ENCODE assay signal across 27 mouse cellular contexts in the genomic region with DNA sequence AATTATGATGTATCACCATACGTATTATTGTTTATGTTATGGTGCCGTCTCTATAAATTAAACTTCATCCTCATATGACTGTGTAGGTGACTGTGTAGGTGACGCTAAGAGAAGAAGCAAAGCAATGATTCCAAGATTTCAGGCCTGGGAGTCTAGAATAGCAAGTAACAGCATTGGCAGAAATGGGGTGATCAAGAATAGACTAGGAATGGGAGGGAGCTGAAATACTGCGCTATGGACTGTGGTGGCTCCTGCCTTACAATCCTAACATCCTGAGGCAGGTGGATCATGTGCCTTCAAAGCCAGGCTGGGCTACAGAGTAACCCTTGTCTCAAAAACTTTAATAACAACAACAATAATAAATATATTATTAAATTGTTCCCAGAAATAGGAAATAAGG. TPM values are rescaled to one million over a fixed set of nuclear protein-coding genes. Genes with fewer than 3 reads are reported as not detected.
A peak's percentile ranks its signal among the peaks of the same experiment; 100 is the strongest.
DNase-seq lines count a peak whose midpoint lies in the region; ATAC-seq and TF ChIP-seq lines count a peak whose summit lies in the region.
"Had no signal": no experiment of that assay in that cellular context is flagged by ENCODE, and none has a peak within 500 bp of the region (broad histone marks: within the 10 kb centered on the region; RNA-seq: fewer than 3 reads in every experiment).

No protein-coding gene starts in this region.

- peak overlapping the region; percentile 33 for H3K4me2 ChIP-seq in liver, embryonic 12.5 days
- no peak overlapping the region for H3K4me2 ChIP-seq in liver, postnatal 0 days (ENCODE audit: low read depth, low read length)
- H3K4me2 ChIP-seq in CH12.LX (ENCODE audit: insufficient read depth, low read depth, poor library complexity, severe bottlenecking), result 0 out of 2 replicates have a peak overlapping the region, but pooled peaks have one; percentile 25
- H3K4me2 ChIP-seq in forebrain, embryonic 16.5 days (ENCODE audit: low read length), result no peak overlapping the region
- H3K4me2 ChIP-seq: embryonic facial prominence, embryonic 12.5 days; forebrain, embryonic 13.5 days; forebrain, embryonic 15.5 days had no signal

- no peak overlapping the region for H3K27ac ChIP-seq in liver, embryonic 12.5 days
- H3K27ac ChIP-seq in liver, postnatal 0 days (ENCODE audit: low read depth), result no peak overlapping the region
- no peak overlapping the region for H3K27ac ChIP-seq in CH12.LX (ENCODE audit: insufficient read depth, low read depth)
- no peak overlapping the region for H3K27ac ChIP-seq in forebrain, embryonic 16.5 days (ENCODE audit: low read length)
- H3K27ac ChIP-seq: embryonic facial prominence, embryonic 10.5 days; embryonic facial prominence, embryonic 12.5 days; forebrain, embryonic 13.5 days; forebrain, embryonic 15.5 days had no signal

- DNase-seq in frontal cortex, postnatal 25 days (ENCODE audit: low spot score in 2 of 2), result no peak
- DNase-seq in liver, postnatal 0 days, result no peak
- DNase-seq in CH12.LX (ENCODE audit: extremely low read depth), result no peak
- DNase-seq in brain, adult 2 months (ENCODE audit: low read depth, low spot score), result peak; percentile 7
- DNase-seq: adrenal gland, adult 2 months; adrenal gland, postnatal 10 days; adrenal gland, postnatal 25 days; cerebellum, adult 11-12 months; cerebellum, adult 2 months; cerebellum, adult 9-10 months; cerebellum, postnatal 10 days; cerebellum, postnatal 25 days had no signal

- ATAC-seq in frontal cortex, adult (ENCODE audit: low TSS enrichment), result peak; percentile 68
- ATAC-seq in liver, embryonic 12.5 days, result no peak
- no peak for ATAC-seq in liver, postnatal 0 days
- no peak for ATAC-seq in forebrain, embryonic 16.5 days
- ATAC-seq: activated CD4-positive, CD25-positive, alpha-beta regulatory T cell, adult 4 months; CD4-positive, CD25-positive, alpha-beta regulatory T cell, adult 4 months; forebrain, embryonic 13.5 days; forebrain, embryonic 15.5 days; Patski had no signal

- in situ Hi-C loops in CH12.LX (cut with MboI; ENCODE audit: low pct_ligation_motif_present, low pct_unique_long_range_greater_than_20kb, low sequenced_read_pairs), result no loop called here

- H3K4me1 ChIP-seq in liver, embryonic 12.5 days, result peaks cover 24% of the 10 kb centered on the region
- H3K4me1 ChIP-seq in liver, postnatal 0 days (ENCODE audit: insufficient read depth), result peaks cover 10% of the 10 kb centered on the region
- peaks cover 10 to 50% of the 10 kb centered on the region in 2 experiments for H3K4me1 ChIP-seq in CH12.LX (ENCODE audit: control insufficient read depth in 1 of 2, insufficient read depth in 2 of 2)
- H3K4me1 ChIP-seq in forebrain, embryonic 16.5 days (replicated peaks; ENCODE audit: control insufficient read depth, insufficient read depth, low read length), result no peaks in the 10 kb centered on the region
- H3K4me1 ChIP-seq: embryonic facial prominence, embryonic 12.5 days; forebrain, embryonic 13.5 days; forebrain, embryonic 15.5 days had no signal

- TF ChIP-seq EP300 in liver, postnatal 0 days (IDR thresholded peaks at IDR 0.05; ENCODE audit: low read depth), result no peak
- no peak for TF ChIP-seq EP300 in CH12.LX (IDR thresholded peaks at IDR 0.05; ENCODE audit: low read length)

- H3K4me3 ChIP-seq in liver, embryonic 12.5 days, result no peak overlapping the region
- H3K4me3 ChIP-seq in liver, postnatal 0 days (ENCODE audit: low read depth, low read length), result no peak overlapping the region
- no peak overlapping the region for H3K4me3 ChIP-seq in CH12.LX (replicated peaks in 1 of 3; ENCODE audit: low read depth in 2 of 3, low read length in 2 of 3, poor library complexity in 1 of 3)
- H3K4me3 ChIP-seq in forebrain, embryonic 16.5 days (replicated peaks; ENCODE audit: low read length), result no peak overlapping the region
- H3K4me3 ChIP-seq: embryonic facial prominence, embryonic 10.5 days; embryonic facial prominence, embryonic 12.5 days; forebrain, embryonic 13.5 days; forebrain, embryonic 15.5 days had no signal

- H3K27me3 ChIP-seq in liver, embryonic 12.5 days (replicated peaks), result no peaks in the 10 kb centered on the region
- no peaks in the 10 kb centered on the region for H3K27me3 ChIP-seq in liver, postnatal 0 days (ENCODE audit: insufficient read depth, low read length)
- no peaks in the 10 kb centered on the region for H3K27me3 ChIP-seq in CH12.LX (replicated peaks)
- H3K27me3 ChIP-seq in forebrain, embryonic 16.5 days (replicated peaks; ENCODE audit: control insufficient read depth, insufficient read depth, low read length), result no peaks in the 10 kb centered on the region
- H3K27me3 ChIP-seq: embryonic facial prominence, embryonic 12.5 days; forebrain, embryonic 13.5 days; forebrain, embryonic 15.5 days; Patski had no signal

- WGBS in liver, embryonic 12.5 days (ENCODE audit: insufficient replicate concordance), result 84% methylated on average over 4 of the region's 4 CpGs
- WGBS in liver, postnatal 0 days (ENCODE audit: insufficient replicate concordance), result 85% methylated on average over 4 of the region's 4 CpGs
- WGBS in forebrain, embryonic 16.5 days, result 93% methylated on average over 4 of the region's 4 CpGs

- H3K36me3 ChIP-seq in liver, embryonic 12.5 days, result no peaks in the 10 kb centered on the region
- no peaks in the 10 kb centered on the region for H3K36me3 ChIP-seq in liver, postnatal 0 days (replicated peaks; ENCODE audit: insufficient read depth, low read length)
- H3K36me3 ChIP-seq in CH12.LX (replicated peaks in 1 of 2; ENCODE audit: control insufficient read depth in 1 of 2, insufficient read depth in 1 of 2, low read length in 1 of 2), result no peaks in the 10 kb centered on the region
- no peaks in the 10 kb centered on the region for H3K36me3 ChIP-seq in forebrain, embryonic 16.5 days (ENCODE audit: control insufficient read depth, insufficient read depth)
- H3K36me3 ChIP-seq: embryonic facial prominence, embryonic 10.5 days; embryonic facial prominence, embryonic 12.5 days; forebrain, embryonic 15.5 days had no signal

- TF ChIP-seq CTCF in liver, postnatal 0 days (IDR thresholded peaks at IDR 0.05; ENCODE audit: low read depth), result no peak
- TF ChIP-seq CTCF in CH12.LX (conservative IDR thresholded peaks at IDR 0.05 in 1 of 2, IDR thresholded peaks at IDR 0.05 in 1 of 2; ENCODE audit: low read depth in 2 of 2, low read length in 2 of 2), result no peak

- H3K9ac ChIP-seq in liver, embryonic 12.5 days, result no peak overlapping the region
- H3K9ac ChIP-seq in liver, postnatal 0 days (replicated peaks), result no peak overlapping the region
- H3K9ac ChIP-seq in CH12.LX (ENCODE audit: insufficient read depth, low read depth), result peak overlapping the region; percentile 69; the same call in 1 of the 2 replicates
- H3K9ac ChIP-seq in forebrain, embryonic 16.5 days (replicated peaks; ENCODE audit: low read depth, low read length), result no peak overlapping the region
- H3K9ac ChIP-seq: embryonic facial prominence, embryonic 12.5 days; forebrain, embryonic 13.5 days; forebrain, embryonic 15.5 days had no signal

- no peaks in the 10 kb centered on the region for H3K79me2 ChIP-seq in CH12.LX (replicated peaks; ENCODE audit: control insufficient read depth, extremely low read depth, insufficient read depth, poor library complexity, severe bottlenecking)

- no peak for TF ChIP-seq RAD21 in CH12.LX (IDR thresholded peaks at IDR 0.05; ENCODE audit: low read depth, low read length)

- H3K9me3 ChIP-seq in liver, embryonic 12.5 days (replicated peaks), result no peaks in the 10 kb centered on the region
- no peaks in the 10 kb centered on the region for H3K9me3 ChIP-seq in liver, postnatal 0 days (ENCODE audit: low read length)
- no peaks in the 10 kb centered on the region for H3K9me3 ChIP-seq in CH12.LX (replicated peaks; ENCODE audit: low read length)
- no peaks in the 10 kb centered on the region for H3K9me3 ChIP-seq in forebrain, embryonic 16.5 days (ENCODE audit: control insufficient read depth, low read length)
- H3K9me3 ChIP-seq: embryonic facial prominence, embryonic 10.5 days; embryonic facial prominence, embryonic 12.5 days; forebrain, embryonic 13.5 days; forebrain, embryonic 15.5 days had no signal

- dilution Hi-C loops in CH12.LX (cut with MboI; ENCODE audit: extremely low pct_ligation_motif_present, extremely low pct_unique_long_range_greater_than_20kb, low sequenced_read_pairs), result no loop called here

- no peak for TF ChIP-seq POLR2A in CH12.LX (IDR thresholded peaks at IDR 0.05; ENCODE audit: low read depth, low read length)

TF ChIP-seq in CH12.LX, 34 proteins besides CTCF, POLR2A, EP300 and RAD21:
- TF ChIP-seq KAT2A (IDR thresholded peaks at IDR 0.05; ENCODE audit: insufficient replicate concordance, low read length) (no peak), ZNF384 (IDR thresholded peaks at IDR 0.05; ENCODE audit: low read depth, low read length) (no peak), RCOR1 (conservative IDR thresholded peaks at IDR 0.05; ENCODE audit: low read depth, low read length) (no peak), IRF4 (IDR thresholded peaks at IDR 0.05; ENCODE audit: low read depth, low read length) (no peak), MXI1 (IDR thresholded peaks at IDR 0.05; ENCODE audit: low read depth, low read length) (no peak)

RNA-seq across cellular contexts. Expression of a gene that starts 8.1 kb away (rescaled TPM):
- 0.49 TPM in 1 of 2 replicates, not detected in the other for polyA plus RNA-seq in liver, embryonic 12.5 days (2016; fragmentation: Nextera tagmentation; extraction: Ambion mirVana)
- polyA plus RNA-seq in liver, postnatal 0 days (2015; fragmentation: Nextera tagmentation; extraction: Ambion mirVana), result 0.36 and 0.54 TPM in 2 replicates
- total RNA-seq in CH12.LX (2012; rRNA removed) (not detected in 2 replicates), CH12.LX (2014; rRNA removed) (not detected in 2 replicates)
- polyA plus RNA-seq in CH12.LX (2012; ENCODE audit: insufficient read length, low read depth), result not detected in 2 replicates
- polyA plus RNA-seq in forebrain, embryonic 16.5 days (2015; fragmentation: Nextera tagmentation; extraction: Ambion mirVana), result not detected in 2 replicates
- total RNA-seq: adrenal gland, adult 2 months; adrenal gland, postnatal 10 days; adrenal gland, postnatal 25 days; adrenal gland, postnatal 4 days; ES-E14 had no signal
- polyA plus RNA-seq: activated CD4-positive, CD25-positive, alpha-beta regulatory T cell, adult 4 months; adrenal gland, adult 2 months; CD4-positive, CD25-positive, alpha-beta regulatory T cell, adult 4 months; cerebellum, adult 2 months; cortical plate, adult 2 months; embryonic facial prominence, embryonic 10.5 days; embryonic facial prominence, embryonic 12.5 days; embryonic facial prominence, embryonic 14.5 days; forebrain, embryonic 11.5 days; forebrain, embryonic 13.5 days; forebrain, embryonic 15.5 days had no signal

RNA-seq across cellular contexts. Expression of a gene that starts 19.7 kb away (rescaled TPM):
- polyA plus RNA-seq in liver, embryonic 12.5 days (2016; fragmentation: Nextera tagmentation; extraction: Ambion mirVana), result 47.6 and 54.4 TPM in 2 replicates
- 16.9 and 18.5 TPM in 2 replicates for polyA plus RNA-seq in liver, postnatal 0 days (2015; fragmentation: Nextera tagmentation; extraction: Ambion mirVana)
- 41.7 and 51.2 TPM in 2 replicates for total RNA-seq in CH12.LX (2012; rRNA removed)
- total RNA-seq in CH12.LX (2014; rRNA removed), result 89.0 and 95.0 TPM in 2 replicates
- polyA plus RNA-seq in CH12.LX (2012; ENCODE audit: insufficient read length, low read depth), result 55.6 and 56.0 TPM in 2 replicates
- polyA plus RNA-seq in forebrain, embryonic 16.5 days (2015; fragmentation: Nextera tagmentation; extraction: Ambion mirVana), result 12.1 and 18.0 TPM in 2 replicates

Comparison
In these comparisons a context has a peak if more than half of its experiments do, and no peak if none do; other contexts are left out.
1. H3K4me2 ChIP-seq: peak in liver, embryonic 12.5 days (single experiment) and CH12.LX (single experiment); none in liver, postnatal 0 days (single experiment) and forebrain, embryonic 16.5 days (single experiment).